Mouse (Mus musculus): Measurements from ENCODE around the gene Cadm3.

- TF ChIP-seq CTCF (IDR thresholded peaks at IDR 0.05; ENCODE audit: low read depth) = no peak
- TF ChIP-seq EP300 (IDR thresholded peaks at IDR 0.05; ENCODE audit: low read depth) = no peak
Observed at GRCm38 (mm10) chr1:173345112-173345511, 22.4 kb downstream of the Cadm3 start.

Measured in heart, postnatal 0 days (tissue).